Mouse (Mus musculus): ENCODE data around the gene Atf6b.

- TF ChIP-seq CTCF (IDR thresholded peaks at IDR 0.05; ENCODE audit: control insufficient read depth, insufficient read depth, insufficient read length): no peak
- TF ChIP-seq MAX (IDR thresholded peaks at IDR 0.05): no peak
- TF ChIP-seq USF1 (IDR thresholded peaks at IDR 0.05; ENCODE audit: low read depth): no peak
- no peak for TF ChIP-seq MYOG (IDR thresholded peaks at IDR 0.05; ENCODE audit: control insufficient read depth, extremely low read depth, insufficient read length)
- TF ChIP-seq CEBPB (IDR thresholded peaks at IDR 0.05; ENCODE audit: low read depth): no peak
- TF ChIP-seq MYOD1 (IDR thresholded peaks at IDR 0.05; ENCODE audit: control insufficient read depth, insufficient read length, low read depth): no peak
- no peak for TF ChIP-seq FOSL1 (IDR thresholded peaks at IDR 0.05; ENCODE audit: insufficient read depth, low read length, poor library complexity, severe bottlenecking)
These were observed 13.4 kb downstream of the Atf6b start for GRCm38 (mm10) chr17:34660259-34660820.
